9 mouse cellular contexts compared by ENCODE assay signal in genomic region chr9:106970742-106971141, GRCm38 (mm10).
A peak's percentile ranks its signal among the peaks of the same experiment; 100 is the strongest.
DNase-seq lines count a peak whose midpoint lies in the region; ATAC-seq and TF ChIP-seq lines count a peak whose summit lies in the region.
"Had no signal": no experiment of that assay in that cellular context is flagged by ENCODE, and none has a peak within 500 bp of the region (broad histone marks: within the 10 kb centered on the region; RNA-seq: fewer than 3 reads in every experiment).

No protein-coding gene starts in this region.

- 60% methylated on average over 3 of the region's 3 CpGs for WGBS in lung, embryonic 14.5 days

- no peaks in the 10 kb centered on the region for H3K36me3 ChIP-seq in lung, embryonic 14.5 days (ENCODE audit: insufficient read depth)
- H3K36me3 ChIP-seq: lung, embryonic 15.5 days had no signal

- CTCF ChIA-PET in Patski (lab: Charles Lee) = no interaction called here

- H3K4me3 ChIP-seq in gastrocnemius, adult 2 months = no peak overlapping the region
- H3K4me3 ChIP-seq in lung, embryonic 14.5 days (ENCODE audit: low read depth, low read length) = no peak overlapping the region
- H3K4me3 ChIP-seq: lung, embryonic 15.5 days had no signal

- no peak overlapping the region for H3K4me2 ChIP-seq in lung, embryonic 14.5 days
- H3K4me2 ChIP-seq: lung, embryonic 15.5 days had no signal

- intact Hi-C loops in gastrocnemius, adult 2 months (cut with DNase I) = loop anchor here (5.0 kb wide), 1 partner anchor 322 kb away; no protein-coding TSS in a partner anchor

- TF ChIP-seq CTCF in gastrocnemius, adult 2 months (IDR thresholded peaks at IDR 0.05) = peak; percentile 54
- peak; percentile 52 for TF ChIP-seq CTCF in lung, embryonic 14.5 days (IDR thresholded peaks at IDR 0.05; ENCODE audit: low read depth)
- TF ChIP-seq CTCF in Patski (IDR thresholded peaks at IDR 0.05) = peak; percentile 54

- no peaks in the 10 kb centered on the region for H3K9me3 ChIP-seq in lung, embryonic 14.5 days (ENCODE audit: low read depth, low read length)
- H3K9me3 ChIP-seq: lung, embryonic 15.5 days had no signal

- no peak for ATAC-seq in lung, embryonic 14.5 days (ENCODE audit: insufficient read depth)
- ATAC-seq in Patski = no peak

- H3K27ac ChIP-seq in gastrocnemius, adult 2 months = no peak overlapping the region
- H3K27ac ChIP-seq in lung, embryonic 14.5 days (ENCODE audit: low read depth) = no peak overlapping the region
- H3K27ac ChIP-seq: lung, embryonic 15.5 days had no signal

- H3K9ac ChIP-seq in lung, embryonic 14.5 days = no peak overlapping the region
- H3K9ac ChIP-seq: lung, embryonic 15.5 days had no signal

- no peaks in the 10 kb centered on the region for H3K4me1 ChIP-seq in lung, embryonic 14.5 days (ENCODE audit: insufficient read depth)
- H3K4me1 ChIP-seq: lung, embryonic 15.5 days had no signal

- POLR2A ChIA-PET in Patski (lab: Charles Lee) = no interaction called here

- in situ Hi-C loops in Patski (cut with MboI; ENCODE audit: low pct_unique_long_range_greater_than_20kb) = loop anchor here (5.0 kb wide), 1 partner anchor 322 kb away; no protein-coding TSS in a partner anchor

- DNase-seq in gastrocnemius, adult 2 months = no peak
- DNase-seq in gastrocnemius, adult 8-10 months (ENCODE audit: low spot score in 2 of 2) = no peak
- DNase-seq in lung, embryonic 14.5 days = peak; percentile 49
- no peak for DNase-seq in lung, postnatal 25 days (ENCODE audit: low spot score)
- no peak for DNase-seq in Patski (ENCODE audit: low read depth, low spot score)
- peak; percentile 37 for DNase-seq in induced T-regulatory cell, adult 2 months (ENCODE audit: low read depth)
- DNase-seq in adrenal gland, adult 2 months = no peak
- no peak for DNase-seq in spleen, postnatal 36 days (ENCODE audit: low spot score in 2 of 2)

- no peaks in the 10 kb centered on the region for H3K27me3 ChIP-seq in lung, embryonic 14.5 days (ENCODE audit: insufficient read depth, low read length)
- H3K27me3 ChIP-seq in Patski = peaks cover 69% of the 10 kb centered on the region
- H3K27me3 ChIP-seq: lung, embryonic 15.5 days had no signal

Comparison
In these comparisons a context has a peak if more than half of its experiments do, and no peak if none do; other contexts are left out.
1. DNase-seq: peak in lung, embryonic 14.5 days (single experiment) and induced T-regulatory cell, adult 2 months (single experiment); none in gastrocnemius, adult 2 months (single experiment), gastrocnemius, adult 8-10 months (0 of 2), lung, postnatal 25 days (single experiment), Patski (single experiment), adrenal gland, adult 2 months (single experiment) and spleen, postnatal 36 days (0 of 2).
2. Peak in every context shown above with its lines, with median percentiles within 50 percentile points of each other: CTCF ChIP-seq.